In genomic region chr10:96974326-96974977, GRCm38 (mm10) we compare ENCODE assay signal across 10 mouse cellular contexts.
"Had no signal": no experiment of that assay in that cellular context is flagged by ENCODE, and none has a peak within 500 bp of the region (broad histone marks: within the 10 kb centered on the region; RNA-seq: fewer than 3 reads in every experiment).

No protein-coding gene starts in this region.

- H3K4me3 ChIP-seq: left cerebral cortex, adult 2 months; limb, embryonic 10.5 days; liver, embryonic 15.5 days; midbrain, embryonic 13.5 days had no signal

- H3K9ac ChIP-seq: liver, embryonic 15.5 days; midbrain, embryonic 13.5 days had no signal

- H3K27ac ChIP-seq: left cerebral cortex, adult 2 months; limb, embryonic 10.5 days; liver, embryonic 15.5 days; midbrain, embryonic 13.5 days had no signal

- DNase-seq: kidney, postnatal 25 days; lung, adult 2 months; lung, postnatal 14 days; right cerebral cortex, postnatal 14 days; thymus, postnatal 14 days had no signal

- H3K4me1 ChIP-seq: limb, embryonic 10.5 days; liver, embryonic 15.5 days; midbrain, embryonic 13.5 days had no signal

- H3K4me2 ChIP-seq: liver, embryonic 11.5 days; liver, embryonic 15.5 days; midbrain, embryonic 13.5 days had no signal

- H3K27me3 ChIP-seq: liver, embryonic 15.5 days; midbrain, embryonic 13.5 days had no signal

- H3K9me3 ChIP-seq: limb, embryonic 10.5 days; liver, embryonic 15.5 days; midbrain, embryonic 13.5 days had no signal

- H3K36me3 ChIP-seq: limb, embryonic 10.5 days; liver, embryonic 15.5 days; midbrain, embryonic 13.5 days had no signal

- ATAC-seq: midbrain, embryonic 13.5 days had no signal
